Mouse (Mus musculus): ENCODE measurements at regions not wholly inside any gene's neighbourhood (a gene's known extent, or its start where the extent isn't known, plus 50 kb on each side); places are given as distances from the start of the nearest gene placed in this dataset.

- Histone ChIP-seq H3K4me2 (no peak overlapping the region), H3K9ac (no peak overlapping the region), H3K4me1 (no peaks in the 10 kb centered on the region), H3K4me3 (no peak overlapping the region), H3K27ac (no peak overlapping the region), H3K9me3 (no peaks in the 10 kb centered on the region), H3K27me3 (replicated peaks) (no peaks in the 10 kb centered on the region), H3K36me3 (replicated peaks) (no peaks in the 10 kb centered on the region)
- ATAC-seq (replicated peaks) = no peak
- 69% methylated on average over 2 of the region's 2 CpGs for WGBS
Observed at GRCm38 (mm10) chr3:128575339-128576129, 624.1 kb upstream of the Pitx2 start.

GRCm38 (mm10) chr3:128570551-128570950, 629.1 kb upstream of the Pitx2 start:
- H3K4me2 ChIP-seq = no peak overlapping the region
- ATAC-seq (replicated peaks) = no peak
- H3K4me1 ChIP-seq = no peaks in the 10 kb centered on the region
- no peaks in the 10 kb centered on the region for H3K9me3 ChIP-seq
- WGBS = 88% methylated on average over 3 of the region's 3 CpGs
- no peaks in the 10 kb centered on the region for H3K36me3 ChIP-seq (replicated peaks)
- H3K27ac ChIP-seq = no peak overlapping the region
- no peak overlapping the region for H3K4me3 ChIP-seq
- H3K9ac ChIP-seq = no peak overlapping the region
- H3K27me3 ChIP-seq (replicated peaks) = no peaks in the 10 kb centered on the region

- Histone ChIP-seq H3K36me3 (replicated peaks) (no peaks in the 10 kb centered on the region), H3K4me2 (no peak overlapping the region), H3K27me3 (replicated peaks) (no peaks in the 10 kb centered on the region), H3K4me1 (no peaks in the 10 kb centered on the region), H3K27ac (no peak overlapping the region), H3K9ac (no peak overlapping the region), H3K4me3 (no peak overlapping the region), H3K9me3 (no peaks in the 10 kb centered on the region)
- WGBS = 75% methylated on average over 8 of the region's 8 CpGs
- ATAC-seq (replicated peaks) = no peak
Observed at GRCm38 (mm10) chr3:128565386-128565785, 634.3 kb upstream of the Pitx2 start.

- 0 out of 2 replicates have a peak overlapping the region, but pooled peaks have one; percentile 17 for H3K9ac ChIP-seq
- no peaks in the 10 kb centered on the region for H3K9me3 ChIP-seq
- no peaks in the 10 kb centered on the region for H3K36me3 ChIP-seq (replicated peaks)
- H3K4me3 ChIP-seq = no peak overlapping the region
- no peaks in the 10 kb centered on the region for H3K27me3 ChIP-seq (replicated peaks)
- H3K27ac ChIP-seq = peak overlapping the region; percentile 58; the same call in 1 of the 2 replicates
- WGBS = 35% methylated on average over 9 of the region's 9 CpGs
- H3K4me2 ChIP-seq = peak overlapping the region; percentile 13; the same call in 1 of the 2 replicates
- ATAC-seq (replicated peaks) = peak; percentile 99
- peaks cover 6% of the 10 kb centered on the region; the same call in 1 of the 2 replicates for H3K4me1 ChIP-seq
Observed at GRCm38 (mm10) chr3:128546416-128547327, 650.5 kb upstream of the Fam241a start.

- Histone ChIP-seq H3K4me1 (peaks cover 3% of the 10 kb centered on the region; the same call in 1 of the 2 replicates), H3K4me2 (no peak overlapping the region), H3K36me3 (replicated peaks) (no peaks in the 10 kb centered on the region), H3K4me3 (no peak overlapping the region), H3K9me3 (no peaks in the 10 kb centered on the region), H3K27me3 (replicated peaks) (no peaks in the 10 kb centered on the region), H3K27ac (no peak overlapping the region), H3K9ac (no peak overlapping the region)
- 87% methylated on average over 4 of the region's 4 CpGs for WGBS
- no peak for ATAC-seq (replicated peaks)
Observed at GRCm38 (mm10) chr3:128525427-128525826, 629.3 kb upstream of the Fam241a start.

- Histone ChIP-seq H3K9me3 (no peaks in the 10 kb centered on the region), H3K27me3 (replicated peaks) (no peaks in the 10 kb centered on the region), H3K27ac (peak overlapping the region; percentile 41; the same call in 1 of the 2 replicates), H3K36me3 (replicated peaks) (no peaks in the 10 kb centered on the region), H3K4me3 (0 out of 2 replicates have a peak overlapping the region, but pooled peaks have one; percentile 18), H3K4me1 (peaks cover 10% of the 10 kb centered on the region; the same call in 1 of the 2 replicates), H3K9ac (no peak overlapping the region), H3K4me2 (peak overlapping the region; percentile 45)
- peak; percentile 87 for ATAC-seq (replicated peaks)
- 40% methylated on average over 7 of the region's 7 CpGs for WGBS
Observed at GRCm38 (mm10) chr3:128520671-128521103, 624.6 kb upstream of the Fam241a start.

GRCm38 (mm10) chr3:128519913-128520316, 623.8 kb upstream of the Fam241a start:
- no peak overlapping the region for H3K9ac ChIP-seq
- H3K27ac ChIP-seq = peak overlapping the region; percentile 41; the same call in 1 of the 2 replicates
- no peaks in the 10 kb centered on the region for H3K9me3 ChIP-seq
- no peaks in the 10 kb centered on the region for H3K27me3 ChIP-seq (replicated peaks)
- 6% methylated on average over 6 of the region's 6 CpGs for WGBS
- H3K4me2 ChIP-seq = peak overlapping the region; percentile 45
- ATAC-seq (replicated peaks) = peak; percentile 79
- H3K4me3 ChIP-seq = peak overlapping the region; percentile 18; the same call in 1 of the 2 replicates
- H3K4me1 ChIP-seq = peaks cover 10% of the 10 kb centered on the region; the same call in 1 of the 2 replicates
- H3K36me3 ChIP-seq (replicated peaks) = no peaks in the 10 kb centered on the region

GRCm38 (mm10) chr3:128518806-128519205, 622.7 kb upstream of the Fam241a start:
- Histone ChIP-seq H3K4me1 (peaks cover 10% of the 10 kb centered on the region; the same call in 1 of the 2 replicates), H3K4me2 (no peak overlapping the region), H3K27me3 (replicated peaks) (no peaks in the 10 kb centered on the region), H3K9ac (no peak overlapping the region), H3K36me3 (replicated peaks) (no peaks in the 10 kb centered on the region), H3K27ac (no peak overlapping the region), H3K4me3 (no peak overlapping the region), H3K9me3 (no peaks in the 10 kb centered on the region)
- ATAC-seq (replicated peaks) = no peak
- WGBS = 51% methylated on average over 4 of the region's 4 CpGs

GRCm38 (mm10) chr3:128471111-128471510, 575.0 kb upstream of the Fam241a start:
- Histone ChIP-seq H3K4me1 (no peaks in the 10 kb centered on the region), H3K4me3 (no peak overlapping the region), H3K27me3 (replicated peaks) (no peaks in the 10 kb centered on the region), H3K27ac (no peak overlapping the region), H3K4me2 (no peak overlapping the region), H3K9me3 (no peaks in the 10 kb centered on the region), H3K9ac (no peak overlapping the region), H3K36me3 (replicated peaks) (no peaks in the 10 kb centered on the region)
- WGBS = 46% methylated on average over 3 of the region's 3 CpGs
- 0 out of 2 replicates have a peak, but pooled peaks have one; percentile 33 for ATAC-seq (replicated peaks)

GRCm38 (mm10) chr3:128429706-128430105, 533.6 kb upstream of the Fam241a start:
- Histone ChIP-seq H3K9me3 (no peaks in the 10 kb centered on the region), H3K4me1 (no peaks in the 10 kb centered on the region), H3K27ac (no peak overlapping the region), H3K9ac (no peak overlapping the region), H3K4me2 (no peak overlapping the region), H3K4me3 (no peak overlapping the region), H3K36me3 (replicated peaks) (no peaks in the 10 kb centered on the region), H3K27me3 (replicated peaks) (no peaks in the 10 kb centered on the region)
- ATAC-seq (replicated peaks) = no peak

- Histone ChIP-seq H3K4me3 (no peak overlapping the region), H3K4me1 (no peaks in the 10 kb centered on the region), H3K9me3 (no peaks in the 10 kb centered on the region), H3K27me3 (replicated peaks) (no peaks in the 10 kb centered on the region), H3K36me3 (replicated peaks) (no peaks in the 10 kb centered on the region), H3K9ac (no peak overlapping the region), H3K27ac (no peak overlapping the region), H3K4me2 (no peak overlapping the region)
- ATAC-seq (replicated peaks) = no peak
- 91% methylated on average over 2 of the region's 2 CpGs for WGBS
Observed at GRCm38 (mm10) chr3:128415568-128415967, 519.4 kb upstream of the Fam241a start.

- Histone ChIP-seq H3K27ac (no peak overlapping the region), H3K4me2 (no peak overlapping the region), H3K4me3 (no peak overlapping the region), H3K9ac (no peak overlapping the region), H3K9me3 (no peaks in the 10 kb centered on the region), H3K27me3 (replicated peaks) (no peaks in the 10 kb centered on the region), H3K4me1 (no peaks in the 10 kb centered on the region), H3K36me3 (replicated peaks) (no peaks in the 10 kb centered on the region)
- ATAC-seq (replicated peaks) = no peak
- WGBS = 87% methylated on average over 1 of the region's 1 CpGs
Observed at GRCm38 (mm10) chr3:128413481-128413880, 517.4 kb upstream of the Fam241a start.
